Mouse (Mus musculus) forebrain, postnatal 0 days (tissue): Measurements from ENCODE around the gene Rac1. TPM values are rescaled to one million over a fixed set of nuclear protein-coding genes. Genes with fewer than 3 reads are reported as not detected.

Experiments
- ATAC-seq: fragments of 200-750 bp; cut with Nextera tagmentation; 2 replicates; pipeline ENCODE4 v1.8.0; 2017; ENCODE audit warnings: mild to moderate bottlenecking, moderate library complexity
- DNase-seq: peaks from one replicate; pipeline ENCODE4 v3.0.0-alpha.2; 2015
- H3K27ac ChIP-seq: fragments of 300-500 bp; sonication (generic); 2 replicates; pipeline ENCODE4 v1.5.1; 2014; ENCODE audit warnings: low read depth, mild to moderate bottlenecking, antibody characterized with exemption, low read length, moderate library complexity, mixed read lengths
- H3K27me3 ChIP-seq: fragments of 300-500 bp; sonication (generic); 2 replicates; pipeline ENCODE4 v1.6.1; 2014; ENCODE audit warnings: mild to moderate bottlenecking, low read length, mixed read lengths; ENCODE audit not compliant: insufficient read depth
- H3K36me3 ChIP-seq: fragments of 300-500 bp; sonication (generic); 2 replicates; pipeline ENCODE4 v1.6.1; 2014; ENCODE audit warnings: mild to moderate bottlenecking, moderate library complexity; ENCODE audit not compliant: insufficient read depth
- H3K4me1 ChIP-seq: fragments of 300-500 bp; sonication (generic); 2 replicates; pipeline ENCODE4 v1.6.1; 2014; ENCODE audit warnings: antibody characterized with exemption; ENCODE audit not compliant: insufficient read depth
- H3K4me2 ChIP-seq: fragments of 300-500 bp; sonication (generic); 2 replicates; pipeline ENCODE4 v1.6.1; 2014; ENCODE audit warnings: low read depth, mild to moderate bottlenecking, moderate library complexity
- H3K4me3 ChIP-seq: fragments of 300-500 bp; sonication (generic); 2 replicates; pipeline ENCODE4 v1.5.1; 2014; ENCODE audit warnings: low read depth, low read length, mixed read lengths
- H3K9ac ChIP-seq: fragments of 300-500 bp; sonication (generic); 2 replicates; pipeline ENCODE4 v1.6.1; 2014; ENCODE audit warnings: mild to moderate bottlenecking
- H3K9me3 ChIP-seq: fragments of 300-500 bp; sonication (generic); 2 replicates; pipeline ENCODE4 v1.6.1; 2016; ENCODE audit warnings: low read length
- CTCF ChIP-seq: sonication (generic); IDR thresholded peaks from 2 replicates; pipeline ENCODE4 v1.5.1; 2016; ENCODE audit warnings: antibody characterized with exemption, control low read depth, low read depth
- WGBS: fragments of 180-500 bp; shearing (Covaris S2); extraction: QIAGEN DNeasy Blood & Tissue Kit; methylation state at CpG from one replicate; pipeline ENCODE4 v1.1.7; 2014; 5-methylcytosine and 5-hydroxymethylcytosine counted together
- polyA plus RNA-seq: library from polyadenylated mRNA; unstranded; fragments of >200 nt; fragmentation: Nextera tagmentation; extraction: Ambion mirVana; gene quantifications from 2 replicates; pipeline ENCODE4 v1.2.1, GENCODE M21; 2015
- total RNA-seq: library from RNA; depleted of rRNA; stranded (reverse); fragments of >200 nt; gene quantifications from 2 replicates; pipeline ENCODE4 v1.2.3, GENCODE M21; 2014

Rac1 gene
- total and polyA plus RNA-seq, 2 experiments from 2014 or later: 197 to 501 TPM

DNA sequence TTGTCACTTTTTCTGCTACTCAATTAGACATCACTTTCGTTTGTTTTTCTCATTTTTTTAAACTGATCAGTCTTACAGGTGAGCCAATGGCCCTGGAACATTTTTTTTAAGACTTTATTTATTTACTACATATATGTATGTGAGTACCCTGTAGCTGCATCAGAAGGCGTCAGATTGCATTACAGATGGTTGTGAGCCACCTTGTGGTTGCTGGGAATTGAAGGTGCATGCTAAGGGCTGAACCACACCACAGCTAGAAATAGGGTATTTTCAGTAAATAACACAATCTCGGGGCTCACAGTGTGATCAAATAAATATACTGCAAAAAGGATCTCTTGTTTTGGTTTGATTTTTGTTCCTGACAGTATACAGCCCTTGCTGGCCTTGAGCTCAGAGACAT lies 30.4 kb downstream of the Rac1 start:
- no peak for ATAC-seq
- H3K4me1 ChIP-seq: no peaks in the 10 kb centered on the region
- no peak for DNase-seq
- WGBS: 79% methylated on average over 3 of the region's 3 CpGs
- H3K27ac ChIP-seq: no peak overlapping the region
- no peaks in the 10 kb centered on the region for H3K27me3 ChIP-seq
- H3K4me2 ChIP-seq: no peak overlapping the region
- no peak overlapping the region for H3K9ac ChIP-seq
- peak; percentile 37 for TF ChIP-seq CTCF
- no peak overlapping the region for H3K4me3 ChIP-seq
- peaks cover 41% of the 10 kb centered on the region; the same call in 1 of the 2 replicates for H3K36me3 ChIP-seq
- H3K9me3 ChIP-seq: no peaks in the 10 kb centered on the region

DNA sequence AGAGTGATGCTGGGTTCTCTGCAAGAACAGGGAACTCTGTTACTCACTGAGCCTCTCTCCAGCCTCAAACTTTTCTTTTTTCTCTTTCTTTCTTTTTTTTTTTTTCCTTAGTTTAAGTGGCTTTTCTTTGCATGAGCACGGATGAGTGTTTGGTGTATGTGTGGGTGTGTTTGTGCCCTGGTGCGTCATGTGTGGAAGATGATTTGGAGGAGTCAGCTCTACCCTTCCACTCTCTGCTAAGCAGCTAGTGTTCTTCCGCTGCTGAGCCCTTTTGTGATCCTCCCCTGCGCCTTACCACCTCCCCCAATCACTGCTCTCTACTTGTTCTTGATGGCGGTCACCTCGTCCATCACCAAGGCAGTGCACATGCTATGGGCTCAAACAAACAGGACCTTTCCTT lies 32.1 kb downstream of the Rac1 start:
- DNase-seq (no peak), ATAC-seq (no peak)
- no peak overlapping the region for H3K9ac ChIP-seq
- 92% methylated on average over 6 of the region's 6 CpGs for WGBS
- H3K27me3 ChIP-seq: no peaks in the 10 kb centered on the region
- H3K4me1 ChIP-seq: no peaks in the 10 kb centered on the region
- H3K9me3 ChIP-seq: no peaks in the 10 kb centered on the region
- H3K4me2 ChIP-seq: no peak overlapping the region
- H3K27ac ChIP-seq: no peak overlapping the region
- peaks cover 37% of the 10 kb centered on the region for H3K36me3 ChIP-seq
- no peak overlapping the region for H3K4me3 ChIP-seq
- TF ChIP-seq CTCF: no peak

DNA sequence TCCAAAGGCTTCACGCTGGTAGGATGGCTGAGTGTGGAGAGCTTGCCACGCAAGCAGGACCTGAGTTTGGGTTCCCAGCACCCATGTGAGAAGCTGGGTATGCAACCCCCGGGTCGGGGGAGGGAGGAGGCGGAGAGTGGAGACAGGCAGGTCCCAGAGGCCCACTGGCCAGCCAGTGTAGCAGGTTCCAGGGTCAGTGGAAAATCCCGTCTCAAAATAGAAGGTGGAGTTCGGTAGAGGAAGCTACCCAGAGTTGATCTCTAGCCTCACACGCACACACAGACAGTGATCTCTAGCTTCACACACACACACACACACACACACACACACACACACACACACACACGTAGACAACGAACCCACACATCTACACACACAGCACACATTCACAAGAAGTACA lies 34.7 kb downstream of the Rac1 start:
- no peak overlapping the region for H3K9ac ChIP-seq
- ATAC-seq (no peak), DNase-seq (no peak)
- H3K4me2 ChIP-seq: no peak overlapping the region
- TF ChIP-seq CTCF: no peak
- H3K27me3 ChIP-seq: no peaks in the 10 kb centered on the region
- WGBS: 90% methylated on average over 10 of the region's 10 CpGs
- no peaks in the 10 kb centered on the region for H3K9me3 ChIP-seq
- H3K4me1 ChIP-seq: no peaks in the 10 kb centered on the region
- peaks cover 27% of the 10 kb centered on the region for H3K36me3 ChIP-seq
- H3K4me3 ChIP-seq: no peak overlapping the region
- H3K27ac ChIP-seq: no peak overlapping the region

DNA sequence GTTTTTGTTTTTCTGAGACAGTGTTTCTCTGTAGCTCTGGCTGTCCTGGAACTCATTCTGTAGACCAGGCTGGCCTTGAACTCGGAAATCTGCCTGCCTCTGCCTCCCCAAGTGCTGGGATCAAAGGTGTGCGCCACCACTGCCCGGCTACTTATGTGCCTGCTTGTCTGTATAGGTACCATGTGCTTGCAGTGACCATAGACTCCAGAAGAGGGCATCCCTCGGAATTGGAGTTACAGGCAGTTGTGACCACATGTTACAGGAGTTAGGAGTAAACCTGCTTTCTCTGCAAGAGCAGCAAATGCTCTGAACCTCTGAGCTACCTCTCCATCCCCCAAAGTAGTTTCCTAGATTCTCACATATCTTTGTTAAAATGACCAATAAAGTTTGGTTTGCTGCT lies 36.1 kb downstream of the Rac1 start:
- Histone ChIP-seq H3K27me3 (no peaks in the 10 kb centered on the region), H3K9me3 (no peaks in the 10 kb centered on the region), H3K4me2 (no peak overlapping the region), H3K36me3 (peaks cover 39% of the 10 kb centered on the region), H3K4me1 (no peaks in the 10 kb centered on the region), H3K27ac (no peak overlapping the region), H3K9ac (no peak overlapping the region), H3K4me3 (no peak overlapping the region)
- DNase-seq: no peak
- ATAC-seq: no peak
- no peak for TF ChIP-seq CTCF
- WGBS: 92% methylated on average over 4 of the region's 4 CpGs

DNA sequence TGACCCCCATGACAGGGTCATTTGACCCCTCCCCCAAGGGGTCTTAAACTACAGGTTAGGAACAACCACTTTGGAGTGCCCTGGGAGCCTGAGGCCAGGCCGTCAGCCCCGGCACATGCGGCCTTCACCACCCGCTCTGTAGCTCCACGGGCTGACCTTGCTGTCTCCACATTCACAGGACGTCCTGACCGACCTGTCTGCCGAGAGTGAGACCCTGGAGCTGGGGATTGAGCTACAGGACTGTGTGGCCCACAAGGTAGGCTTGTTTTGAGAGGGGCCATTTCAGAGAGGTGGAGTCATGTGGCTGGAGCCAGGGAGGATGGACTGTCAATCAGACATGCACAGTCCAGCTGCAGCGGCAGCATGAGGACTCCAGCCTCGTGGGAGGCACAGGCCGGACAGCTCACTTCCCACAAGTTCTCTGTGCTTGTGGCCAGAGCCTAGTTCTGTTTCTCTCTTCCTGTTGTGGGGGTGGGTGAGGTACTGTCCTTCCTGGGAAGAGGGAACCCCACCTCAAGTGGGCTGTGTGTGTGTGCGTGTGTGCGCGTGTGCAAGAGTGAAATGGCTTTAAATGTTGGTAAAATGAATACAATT lies 38.0 kb downstream of the Rac1 start:
- WGBS: 92% methylated on average over 14 of the region's 14 CpGs
- H3K27me3 ChIP-seq: no peaks in the 10 kb centered on the region
- H3K4me3 ChIP-seq: no peak overlapping the region
- no peak for TF ChIP-seq CTCF
- no peak for DNase-seq
- peaks cover 44% of the 10 kb centered on the region for H3K36me3 ChIP-seq
- ATAC-seq: no peak
- H3K27ac ChIP-seq: no peak overlapping the region
- no peaks in the 10 kb centered on the region for H3K4me1 ChIP-seq
- no peaks in the 10 kb centered on the region for H3K9me3 ChIP-seq
- H3K9ac ChIP-seq: no peak overlapping the region
- H3K4me2 ChIP-seq: no peak overlapping the region

DNA sequence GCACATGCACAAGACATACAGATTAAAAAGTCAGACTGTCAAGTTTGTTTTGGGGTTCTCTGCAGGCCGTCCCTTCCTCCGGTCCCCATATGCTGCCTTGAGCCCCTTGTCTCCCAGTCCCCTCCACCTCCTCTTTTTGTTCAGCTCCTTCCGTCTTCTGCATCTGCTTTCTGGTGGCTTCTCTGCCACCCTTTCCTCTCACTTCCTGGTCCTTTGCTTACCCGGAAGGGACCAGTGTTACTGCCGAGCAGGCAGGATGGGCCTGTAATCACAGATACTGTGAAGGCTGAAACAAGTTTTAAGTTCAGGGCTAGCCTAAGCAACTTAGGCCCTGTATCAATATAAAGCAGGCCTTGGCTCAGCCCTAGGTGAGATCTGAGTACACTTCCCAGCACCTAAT lies 39.8 kb downstream of the Rac1 start:
- Histone ChIP-seq H3K36me3 (peaks cover 52% of the 10 kb centered on the region), H3K9ac (no peak overlapping the region), H3K9me3 (no peaks in the 10 kb centered on the region), H3K27ac (no peak overlapping the region), H3K4me2 (no peak overlapping the region), H3K27me3 (no peaks in the 10 kb centered on the region), H3K4me3 (no peak overlapping the region), H3K4me1 (no peaks in the 10 kb centered on the region)
- no peak for TF ChIP-seq CTCF
- no peak for ATAC-seq
- no peak for DNase-seq
- 93% methylated on average over 5 of the region's 5 CpGs for WGBS

DNA sequence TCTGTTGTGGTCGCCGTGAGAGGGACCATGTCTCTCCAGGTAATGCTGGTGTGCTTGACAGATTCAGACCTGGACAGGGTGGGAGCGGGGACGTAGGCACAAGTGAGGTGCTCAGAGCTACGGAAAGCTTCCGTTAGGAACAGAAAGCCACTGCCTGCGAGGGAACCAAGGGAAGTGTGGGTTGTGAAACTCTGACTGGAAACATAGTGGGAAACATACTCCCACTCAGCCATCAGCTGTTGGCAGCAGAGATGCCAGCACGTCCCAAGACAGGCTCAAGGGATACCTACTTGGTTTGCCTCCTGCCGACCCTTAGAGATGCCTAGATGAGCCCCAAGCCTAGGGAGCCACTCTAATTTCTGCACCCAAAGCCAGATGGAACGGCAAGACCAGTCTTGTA lies 40.6 kb downstream of the Rac1 start:
- WGBS: 94% methylated on average over 10 of the region's 10 CpGs
- TF ChIP-seq CTCF: no peak
- no peak overlapping the region for H3K27ac ChIP-seq
- no peak overlapping the region for H3K4me3 ChIP-seq
- no peak for DNase-seq
- no peak overlapping the region for H3K9ac ChIP-seq
- H3K27me3 ChIP-seq: no peaks in the 10 kb centered on the region
- H3K9me3 ChIP-seq: no peaks in the 10 kb centered on the region
- H3K36me3 ChIP-seq: peaks cover 53% of the 10 kb centered on the region
- no peak for ATAC-seq
- H3K4me2 ChIP-seq: no peak overlapping the region
- H3K4me1 ChIP-seq: no peaks in the 10 kb centered on the region
